Mouse (Mus musculus) embryonic facial prominence, embryonic 15.5 days (tissue): Measurements from ENCODE around the gene Hrh1. TPM values are rescaled to one million over a fixed set of nuclear protein-coding genes. Genes with fewer than 3 reads are reported as not detected.

Source experiments
- polyA plus RNA-seq: library from polyadenylated mRNA; unstranded; fragments of >200 nt; fragmentation: Nextera tagmentation; extraction: Ambion mirVana; gene quantifications from 2 replicates; pipeline ENCODE4 v1.2.1, GENCODE M21; 2015

Gene Hrh1
- polyA plus RNA-seq, 1 experiment from 2014 or later = 0.16 TPM

Other genes with a start within 250 kb of the Hrh1 start
- 0.32 and 0.64 TPM in 2 replicates for gene Slc6a1, start 115.3 kb upstream of the Hrh1 start, polyA plus RNA-seq
- 21.0 and 22.4 TPM in 2 replicates for gene Atg7, start 245.2 kb downstream of the Hrh1 start, polyA plus RNA-seq